Mouse (Mus musculus) limb, embryonic 12.5 days (tissue): Measurements from ENCODE around the gene Eme2. TPM values are rescaled to one million over a fixed set of nuclear protein-coding genes. Genes with fewer than 3 reads are reported as not detected.

Source experiments
- ATAC-seq: fragments of 200-750 bp; cut with Nextera tagmentation; 2 replicates; pipeline ENCODE4 v1.8.0; 2017; ENCODE audit warnings: low read depth, moderate TSS enrichment; ENCODE audit not compliant: insufficient number of reproducible peaks, insufficient read depth, low FRiP score, low TSS enrichment
- H3K27ac ChIP-seq: fragments of 300-500 bp; sonication (generic); 2 replicates; pipeline ENCODE4 v1.5.1; 2016; ENCODE audit warnings: mild to moderate bottlenecking, moderate library complexity
- H3K27me3 ChIP-seq: fragments of 300-500 bp; sonication (generic); 2 replicates; pipeline ENCODE4 v1.6.1; 2016; ENCODE audit warnings: mild to moderate bottlenecking, moderate library complexity
- H3K36me3 ChIP-seq: fragments of 300-500 bp; sonication (generic); 2 replicates; pipeline ENCODE4 v1.6.1; 2016; ENCODE audit warnings: mild to moderate bottlenecking, moderate library complexity
- H3K4me1 ChIP-seq: fragments of 300-500 bp; sonication (generic); replicated peaks from 2 replicates; pipeline ENCODE4 v1.6.1; 2016
- H3K4me2 ChIP-seq: fragments of 300-500 bp; sonication (generic); 2 replicates; pipeline ENCODE4 v1.6.1; 2016; ENCODE audit warnings: mild to moderate bottlenecking, moderate library complexity
- H3K4me3 ChIP-seq: fragments of 300-500 bp; sonication (generic); replicated peaks from 2 replicates; pipeline ENCODE4 v1.5.1; 2016; ENCODE audit warnings: mild to moderate bottlenecking
- H3K9ac ChIP-seq: fragments of 300-500 bp; sonication (generic); replicated peaks from 2 replicates; pipeline ENCODE4 v1.6.1; 2016; ENCODE audit warnings: mild to moderate bottlenecking, moderate library complexity
- H3K9me3 ChIP-seq: fragments of 300-500 bp; sonication (generic); 2 replicates; pipeline ENCODE4 v1.6.1; 2016; ENCODE audit warnings: mild to moderate bottlenecking, moderate library complexity
- WGBS: fragments of 180-500 bp; shearing (Covaris S2); methylation state at CpG from one replicate; pipeline ENCODE4 v1.1.7; 2016; 5-methylcytosine and 5-hydroxymethylcytosine counted together
- polyA plus RNA-seq: library from polyadenylated mRNA; unstranded; fragments of >200 nt; fragmentation: Nextera tagmentation; extraction: Ambion mirVana; gene quantifications from 2 replicates; pipeline ENCODE4 v1.2.1, GENCODE M21; 2016

Gene Eme2
- polyA plus RNA-seq, 1 experiment from 2014 or later = 32.8 TPM

GRCm38 (mm10) chr17:24886932-24887271 lies 8.0 kb downstream of the Eme2 start:
- H3K9me3 ChIP-seq = no peaks in the 10 kb centered on the region
- no peaks in the 10 kb centered on the region for H3K27me3 ChIP-seq
- peak overlapping the region; percentile 93 for H3K4me2 ChIP-seq
- H3K36me3 ChIP-seq = peaks cover 45% of the 10 kb centered on the region
- peak overlapping the region; percentile 59; the same call in 1 of the 2 replicates for H3K27ac ChIP-seq
- peak overlapping the region; percentile 81 for H3K9ac ChIP-seq
- H3K4me1 ChIP-seq = peaks cover 22% of the 10 kb centered on the region
- H3K4me3 ChIP-seq = peak overlapping the region; percentile 88
- peak; percentile 4; the same call in 1 of the 2 replicates for ATAC-seq
- WGBS = 2% methylated on average over 18 of the region's 18 CpGs

GRCm38 (mm10) chr17:24886134-24886931 lies 8.6 kb downstream of the Eme2 start, which contains the start of the genes Nubp2 and Spsb3:
Nubp2 (minus strand) TSS chr17:24886349.
Spsb3 (plus strand) TSS chr17:24886643.
- H3K4me3 ChIP-seq = peak within 1 kb of the TSS; percentile 88
- peak within 1 kb of the TSS; percentile 81 for H3K9ac ChIP-seq
- peak within 1 kb of the TSS; percentile 93 for H3K4me2 ChIP-seq
- H3K9me3 ChIP-seq = no peaks in the 10 kb centered on the region
- H3K27ac ChIP-seq = peak within 1 kb of the TSS; percentile 59; the same call in 1 of the 2 replicates
- WGBS = under 1% methylated on average over 69 of the region's 69 CpGs
- H3K36me3 ChIP-seq = peaks cover 39% of the 10 kb centered on the region
- peak; percentile 95 for ATAC-seq
- H3K27me3 ChIP-seq = no peaks in the 10 kb centered on the region
- H3K4me1 ChIP-seq = peaks cover 22% of the 10 kb centered on the region

- peaks cover 22% of the 10 kb centered on the region for H3K4me1 ChIP-seq
- peak overlapping the region; percentile 63 for H3K9ac ChIP-seq
- H3K4me3 ChIP-seq = peak overlapping the region; percentile 88
- no peaks in the 10 kb centered on the region for H3K9me3 ChIP-seq
- H3K4me2 ChIP-seq = peak overlapping the region; percentile 93
- no peaks in the 10 kb centered on the region for H3K27me3 ChIP-seq
- WGBS = 25% methylated on average over 22 of the region's 22 CpGs
- peaks cover 31% of the 10 kb centered on the region for H3K36me3 ChIP-seq
- ATAC-seq = no peak
- no peak overlapping the region for H3K27ac ChIP-seq
Observed at GRCm38 (mm10) chr17:24885356-24886133, 9.3 kb downstream of the Eme2 start.

GRCm38 (mm10) chr17:24884391-24884790 lies 10.5 kb downstream of the Eme2 start:
- Histone ChIP-seq H3K36me3 (peaks cover 25% of the 10 kb centered on the region), H3K4me2 (no peak overlapping the region), H3K4me3 (no peak overlapping the region), H3K27ac (no peak overlapping the region), H3K9me3 (no peaks in the 10 kb centered on the region), H3K4me1 (peaks cover 22% of the 10 kb centered on the region), H3K27me3 (no peaks in the 10 kb centered on the region), H3K9ac (no peak overlapping the region)
- ATAC-seq = no peak
- WGBS = 92% methylated on average over 6 of the region's 6 CpGs

- Histone ChIP-seq H3K9ac (no peak overlapping the region), H3K4me1 (peaks cover 14% of the 10 kb centered on the region), H3K4me3 (no peak overlapping the region), H3K4me2 (no peak overlapping the region), H3K27ac (peak overlapping the region; percentile 20; the same call in 1 of the 2 replicates), H3K27me3 (no peaks in the 10 kb centered on the region; the same call in 1 of the 2 replicates), H3K36me3 (peaks cover 18% of the 10 kb centered on the region), H3K9me3 (no peaks in the 10 kb centered on the region)
- 51% methylated on average over 7 of the region's 7 CpGs for WGBS
- no peak for ATAC-seq
Observed at GRCm38 (mm10) chr17:24881738-24882440, 13.0 kb downstream of the Eme2 start.

- Histone ChIP-seq H3K36me3 (peaks cover 12% of the 10 kb centered on the region), H3K9me3 (no peaks in the 10 kb centered on the region), H3K9ac (no peak overlapping the region; the same call in 1 of the 2 replicates), H3K27me3 (no peaks in the 10 kb centered on the region; the same call in 1 of the 2 replicates), H3K4me3 (no peak overlapping the region), H3K4me1 (peaks cover 7% of the 10 kb centered on the region), H3K27ac (no peak overlapping the region), H3K4me2 (no peak overlapping the region)
- no peak for ATAC-seq
- 77% methylated on average over 8 of the region's 8 CpGs for WGBS
Observed at GRCm38 (mm10) chr17:24878531-24878930, 16.4 kb downstream of the Eme2 start.

GRCm38 (mm10) chr17:24878117-24878397 lies 16.8 kb downstream of the Eme2 start:
- H3K27ac ChIP-seq = no peak overlapping the region
- peak overlapping the region; percentile 42; the same call in 1 of the 2 replicates for H3K9ac ChIP-seq
- no peak for ATAC-seq
- H3K27me3 ChIP-seq = no peaks in the 10 kb centered on the region; the same call in 1 of the 2 replicates
- WGBS = 25% methylated on average over 5 of the region's 5 CpGs
- peaks cover 8% of the 10 kb centered on the region for H3K36me3 ChIP-seq
- no peaks in the 10 kb centered on the region for H3K9me3 ChIP-seq
- peaks cover 7% of the 10 kb centered on the region for H3K4me1 ChIP-seq
- no peak overlapping the region for H3K4me2 ChIP-seq
- H3K4me3 ChIP-seq = no peak overlapping the region

GRCm38 (mm10) chr17:24877336-24878116 lies 17.4 kb downstream of the Eme2 start:
- Histone ChIP-seq H3K9me3 (no peaks in the 10 kb centered on the region), H3K4me3 (no peak overlapping the region), H3K4me2 (no peak overlapping the region), H3K36me3 (peaks cover 2% of the 10 kb centered on the region), H3K4me1 (peaks cover 7% of the 10 kb centered on the region), H3K27ac (no peak overlapping the region), H3K27me3 (no peaks in the 10 kb centered on the region; the same call in 1 of the 2 replicates), H3K9ac (peak overlapping the region; percentile 42)
- WGBS = 56% methylated on average over 10 of the region's 10 CpGs
- no peak for ATAC-seq

- Histone ChIP-seq H3K36me3 (no peaks in the 10 kb centered on the region), H3K27me3 (no peaks in the 10 kb centered on the region; the same call in 1 of the 2 replicates), H3K4me1 (peaks cover 7% of the 10 kb centered on the region), H3K4me3 (no peak overlapping the region), H3K9ac (no peak overlapping the region), H3K4me2 (no peak overlapping the region), H3K27ac (no peak overlapping the region), H3K9me3 (no peaks in the 10 kb centered on the region)
- 85% methylated on average over 8 of the region's 8 CpGs for WGBS
- no peak for ATAC-seq
Observed at GRCm38 (mm10) chr17:24874989-24875388, 19.9 kb downstream of the Eme2 start.

- WGBS = 58% methylated on average over 1 of the region's 1 CpGs
- ATAC-seq = no peak
Observed at GRCm38 (mm10) chr17:24874405-24874745, 20.5 kb downstream of the Eme2 start.

More at GRCm38 (mm10) chr17:24874405-24874745, 20.5 kb downstream of the Eme2 start:
- Histone ChIP-seq H3K27ac (no peak overlapping the region), H3K4me3 (no peak overlapping the region), H3K36me3 (no peaks in the 10 kb centered on the region), H3K4me2 (no peak overlapping the region), H3K9ac (no peak overlapping the region), H3K4me1 (peaks cover 7% of the 10 kb centered on the region), H3K9me3 (no peaks in the 10 kb centered on the region), H3K27me3 (no peaks in the 10 kb centered on the region; the same call in 1 of the 2 replicates)
